Mouse (Mus musculus) hindbrain, postnatal 0 days (tissue): ENCODE measurements at regions not wholly inside any gene's neighbourhood (a gene's known extent, or its start where the extent isn't known, plus 50 kb on each side); places are given as distances from the start of the nearest gene placed in this dataset.
"Not testable (repeated sequence)": the region's sequence is repeated elsewhere in the genome, so short reads cannot be mapped to it uniquely, and the experiment has no call there.

Source experiments
- ATAC-seq: fragments of 200-750 bp; cut with Nextera tagmentation; 2 replicates; pipeline ENCODE4 v1.8.0; 2017; ENCODE audit warnings: mild to moderate bottlenecking, moderate TSS enrichment, moderate library complexity
- DNase-seq: peaks from one replicate; pipeline ENCODE4 v3.0.0-alpha.2; 2015; ENCODE audit warnings: low spot score
- H3K27ac ChIP-seq: fragments of 300-500 bp; sonication (generic); 2 replicates; pipeline ENCODE4 v1.5.1; 2014; ENCODE audit warnings: mild to moderate bottlenecking
- H3K27me3 ChIP-seq: fragments of 300-500 bp; sonication (generic); 2 replicates; pipeline ENCODE4 v1.6.1; 2014; ENCODE audit warnings: low read length, mixed read lengths; ENCODE audit not compliant: insufficient read depth
- H3K36me3 ChIP-seq: fragments of 300-500 bp; sonication (generic); 2 replicates; pipeline ENCODE4 v1.6.1; 2014; ENCODE audit warnings: low read length, mixed read lengths; ENCODE audit not compliant: insufficient read depth
- H3K4me1 ChIP-seq: fragments of 300-500 bp; sonication (generic); 2 replicates; pipeline ENCODE4 v1.6.1; 2014; ENCODE audit warnings: antibody characterized with exemption, low read length, mixed read lengths; ENCODE audit not compliant: insufficient read depth
- H3K4me2 ChIP-seq: fragments of 300-500 bp; sonication (generic); 2 replicates; pipeline ENCODE4 v1.6.1; 2014; ENCODE audit warnings: low read depth, mild to moderate bottlenecking, low read length, moderate library complexity, mixed read lengths
- H3K4me3 ChIP-seq: fragments of 300-500 bp; sonication (generic); 2 replicates; pipeline ENCODE4 v1.5.1; 2014; ENCODE audit warnings: low read length
- H3K9ac ChIP-seq: fragments of 300-500 bp; sonication (generic); replicated peaks from 2 replicates; pipeline ENCODE4 v1.6.1; 2014; ENCODE audit warnings: mild to moderate bottlenecking, low read length, moderate library complexity, mixed read lengths
- H3K9me3 ChIP-seq: fragments of 300-500 bp; sonication (generic); 2 replicates; pipeline ENCODE4 v1.6.1; 2016; ENCODE audit warnings: low read length, mixed read lengths
- CTCF ChIP-seq: IDR thresholded peaks from 2 replicates; pipeline ENCODE4 v1.5.1; 2016; ENCODE audit warnings: antibody characterized with exemption, control low read depth, low read depth
- WGBS: fragments of 180-500 bp; shearing (Covaris S2); extraction: QIAGEN DNeasy Blood & Tissue Kit; methylation state at CpG from one replicate; pipeline ENCODE4 v1.1.7; 2014; 5-methylcytosine and 5-hydroxymethylcytosine counted together

DNA sequence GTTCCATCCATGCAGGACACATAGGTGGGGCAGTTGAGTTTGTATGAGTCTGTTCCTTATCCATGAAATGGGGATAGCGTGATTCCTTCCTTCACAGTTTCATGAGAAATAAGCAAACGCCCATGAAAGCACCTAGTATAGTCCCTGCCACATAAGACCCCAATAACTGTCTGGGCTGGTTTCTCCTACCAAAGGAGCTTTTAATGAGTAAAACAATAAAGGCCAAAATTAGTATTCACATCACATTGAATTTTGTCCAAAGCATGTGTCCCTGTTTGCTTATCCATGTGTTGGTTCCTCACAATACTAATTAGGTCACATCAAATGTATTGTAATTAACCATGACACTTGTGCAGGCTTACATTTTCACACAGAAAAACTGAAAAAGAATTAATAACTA is 221.3 kb downstream of the Prdm13 start:
- Histone ChIP-seq H3K4me2 (no peak overlapping the region), H3K4me1 (no peaks in the 10 kb centered on the region), H3K9me3 (no peaks in the 10 kb centered on the region), H3K9ac (no peak overlapping the region), H3K27me3 (no peaks in the 10 kb centered on the region), H3K36me3 (no peaks in the 10 kb centered on the region), H3K27ac (no peak overlapping the region), H3K4me3 (no peak overlapping the region)
- DNase-seq (peak; percentile 6), ATAC-seq (no peak)
- 74% methylated on average over 2 of the region's 2 CpGs for WGBS
- TF ChIP-seq CTCF, result no peak

DNA sequence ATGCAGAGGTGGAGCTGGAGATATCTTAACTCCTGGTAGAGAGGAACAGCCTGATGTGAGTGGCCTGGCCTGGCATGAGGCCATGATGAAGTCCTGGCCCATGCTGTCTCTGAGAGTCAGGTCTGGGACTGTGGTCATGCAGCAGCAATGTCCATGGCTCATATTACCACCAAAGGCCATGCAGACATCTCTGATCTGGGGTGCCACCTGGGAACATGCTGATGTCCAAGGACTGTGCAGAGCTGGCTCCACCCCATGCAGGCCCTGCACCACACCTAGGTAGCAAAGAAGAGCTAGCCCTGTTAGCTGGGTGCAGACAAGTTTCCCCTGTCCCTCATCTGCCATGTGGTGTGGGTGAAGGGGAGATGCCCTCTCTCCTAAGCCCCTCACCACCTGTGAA is 244.5 kb downstream of the Prdm13 start:
- H3K27ac ChIP-seq, result no peak overlapping the region
- no peaks in the 10 kb centered on the region for H3K27me3 ChIP-seq
- 0 out of 2 replicates have a peak, but pooled peaks have one; percentile 32 for ATAC-seq
- H3K4me1 ChIP-seq, result no peaks in the 10 kb centered on the region
- no peak for DNase-seq
- no peaks in the 10 kb centered on the region for H3K36me3 ChIP-seq
- no peak for TF ChIP-seq CTCF
- no peaks in the 10 kb centered on the region for H3K9me3 ChIP-seq
- H3K9ac ChIP-seq, result no peak overlapping the region
- no peak overlapping the region for H3K4me3 ChIP-seq
- no peak overlapping the region for H3K4me2 ChIP-seq

DNA sequence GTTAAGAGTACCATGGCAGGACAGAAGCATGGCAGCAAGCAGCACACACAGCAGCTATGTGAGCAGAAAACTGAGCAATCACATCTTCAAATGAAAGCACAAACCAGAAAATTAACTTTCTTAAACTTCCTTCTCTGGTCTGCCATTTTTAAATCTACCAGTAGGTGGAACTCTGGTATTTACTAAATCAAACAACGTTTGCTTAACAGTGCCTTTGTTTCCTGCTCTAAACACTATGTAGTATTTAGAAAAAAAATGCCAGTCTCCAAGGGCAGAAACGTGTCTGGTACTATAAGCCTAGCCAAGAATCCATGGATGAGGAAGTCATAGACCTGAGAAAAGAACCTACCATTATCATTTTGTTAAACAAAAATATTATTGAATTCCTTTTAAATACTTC is 249.1 kb downstream of the Prdm13 start:
- Histone ChIP-seq H3K9ac (no peak overlapping the region), H3K27me3 (no peaks in the 10 kb centered on the region), H3K4me1 (no peaks in the 10 kb centered on the region), H3K27ac (no peak overlapping the region), H3K36me3 (no peaks in the 10 kb centered on the region), H3K4me3 (no peak overlapping the region), H3K9me3 (no peaks in the 10 kb centered on the region), H3K4me2 (no peak overlapping the region)
- ATAC-seq (0 out of 2 replicates have a peak, but pooled peaks have one; percentile 49), DNase-seq (peak; percentile 55)
- peak; percentile 63 for TF ChIP-seq CTCF
- 8% methylated on average over 2 of the region's 2 CpGs for WGBS

DNA sequence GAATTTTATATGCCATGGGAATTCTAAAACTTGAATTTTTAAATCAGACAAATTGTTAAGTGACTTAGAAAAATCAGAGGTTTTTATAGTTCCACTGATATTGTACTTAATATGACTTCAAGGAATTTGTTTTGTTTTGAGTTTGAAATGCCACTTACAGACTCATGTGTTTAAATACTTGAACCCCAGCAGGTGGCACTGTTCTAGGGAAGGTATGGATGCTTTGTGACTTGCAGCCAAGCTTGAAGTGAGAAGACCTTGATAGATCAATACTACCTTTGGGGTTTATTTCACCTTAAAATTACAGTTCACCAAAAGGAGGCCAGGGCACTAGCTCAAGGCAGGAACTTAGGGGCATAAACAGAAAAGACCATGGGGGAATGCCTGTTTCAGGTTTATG is 277.9 kb downstream of the Prdm13 start:
- Histone ChIP-seq H3K9me3 (no peaks in the 10 kb centered on the region), H3K9ac (no peak overlapping the region), H3K27me3 (no peaks in the 10 kb centered on the region), H3K4me3 (no peak overlapping the region), H3K27ac (no peak overlapping the region), H3K4me1 (no peaks in the 10 kb centered on the region), H3K4me2 (no peak overlapping the region), H3K36me3 (no peaks in the 10 kb centered on the region)
- peak; percentile 44 for DNase-seq
- peak; percentile 46 for TF ChIP-seq CTCF
- ATAC-seq, result no peak

DNA sequence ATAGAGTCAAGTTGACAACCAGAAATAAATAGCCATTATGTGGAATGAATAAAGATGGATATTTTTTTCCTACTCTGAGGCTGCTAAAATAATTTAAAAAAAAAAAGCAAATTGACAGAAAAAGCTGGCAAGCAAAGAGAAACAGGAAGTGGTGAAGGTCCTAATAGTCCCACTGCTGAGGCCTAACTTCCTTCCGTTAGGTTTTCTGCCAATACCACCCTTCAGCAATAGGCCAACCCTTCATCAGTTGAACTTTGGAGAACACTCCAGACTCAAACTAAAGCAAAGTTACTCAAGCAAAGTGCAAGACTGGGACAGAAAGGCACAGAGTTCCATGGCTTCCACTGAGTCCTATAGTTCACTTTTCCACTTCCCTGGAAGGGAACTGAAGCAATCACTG is 316.4 kb downstream of the Prdm13 start:
- Histone ChIP-seq H3K27me3 (no peaks in the 10 kb centered on the region), H3K9me3 (no peaks in the 10 kb centered on the region), H3K4me2 (no peak overlapping the region), H3K4me1 (no peaks in the 10 kb centered on the region), H3K27ac (no peak overlapping the region), H3K4me3 (no peak overlapping the region), H3K36me3 (no peaks in the 10 kb centered on the region), H3K9ac (no peak overlapping the region)
- ATAC-seq (no peak), DNase-seq (no peak)
- 94% methylated on average over 1 of the region's 1 CpGs for WGBS
- no peak for TF ChIP-seq CTCF

DNA sequence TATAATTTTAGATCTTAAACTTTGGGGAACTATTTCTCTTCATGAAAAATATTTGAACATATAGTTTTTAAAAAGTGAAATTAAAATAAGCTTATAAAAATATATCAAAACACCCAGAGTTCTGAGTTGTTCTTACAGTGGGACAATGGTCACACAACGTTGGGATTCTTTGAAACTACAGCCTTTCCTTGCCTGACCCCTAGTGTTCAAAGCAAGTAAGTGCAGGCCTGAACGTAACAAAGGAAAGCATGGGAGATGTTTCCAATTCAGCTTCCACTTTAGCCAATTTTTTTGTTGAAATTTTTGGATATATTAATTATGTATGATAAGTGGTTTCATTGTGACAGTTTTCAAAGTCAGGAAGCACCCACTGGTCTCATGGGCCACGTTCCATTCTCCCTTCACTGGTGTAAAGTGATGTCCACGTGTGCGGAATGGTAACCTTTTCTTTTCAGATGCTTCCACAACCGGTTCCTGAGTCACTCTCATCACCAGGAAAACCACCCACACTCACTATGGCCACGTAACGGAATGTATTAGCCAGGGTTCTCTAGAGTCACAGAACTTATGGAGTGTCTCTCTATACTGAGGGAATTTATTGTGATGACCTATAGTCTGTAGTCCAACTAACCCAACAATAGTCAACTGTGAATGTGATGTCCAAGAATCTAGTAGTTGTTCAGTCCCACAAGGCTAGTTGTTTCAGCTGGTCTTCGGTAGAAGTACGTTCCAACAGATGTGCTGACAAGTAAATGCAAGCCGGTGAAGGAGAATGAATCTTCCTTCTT is 317.3 kb downstream of the Prdm13 start:
- H3K27ac ChIP-seq, result no peak overlapping the region
- H3K4me2 ChIP-seq, result no peak overlapping the region
- peak; percentile 95 for TF ChIP-seq CTCF
- H3K4me1 ChIP-seq, result no peaks in the 10 kb centered on the region
- H3K4me3 ChIP-seq, result no peak overlapping the region
- H3K36me3 ChIP-seq, result no peaks in the 10 kb centered on the region
- no peak overlapping the region for H3K9ac ChIP-seq
- no peaks in the 10 kb centered on the region for H3K27me3 ChIP-seq
- DNase-seq (peak; percentile 79), ATAC-seq (peak; percentile 74)
- 67% methylated on average over 11 of the region's 11 CpGs for WGBS
- no peaks in the 10 kb centered on the region for H3K9me3 ChIP-seq

DNA sequence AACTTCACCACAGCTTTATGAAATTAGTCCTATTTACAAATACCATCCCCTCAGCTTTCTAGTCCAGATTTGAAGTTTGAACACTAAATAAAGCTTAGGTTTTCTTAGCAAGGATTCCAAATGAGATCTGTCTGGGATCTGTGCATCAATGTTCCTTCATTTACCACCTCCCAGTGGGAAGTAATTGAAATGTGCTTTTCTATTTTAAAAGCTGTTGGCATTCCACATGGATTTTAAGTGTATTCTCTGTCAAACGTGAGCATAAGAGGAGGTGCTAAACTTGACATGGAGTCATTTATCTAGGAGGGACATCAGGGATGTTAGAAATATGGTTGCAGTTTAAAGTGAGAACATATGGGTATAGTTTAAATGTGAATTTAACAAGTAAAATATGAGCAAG is 364.0 kb downstream of the Prdm13 start:
- WGBS, result 37% methylated on average over 1 of the region's 1 CpGs
- no peaks in the 10 kb centered on the region for H3K27me3 ChIP-seq
- H3K9me3 ChIP-seq, result no peaks in the 10 kb centered on the region
- no peak for TF ChIP-seq CTCF
- no peak overlapping the region for H3K9ac ChIP-seq
- no peaks in the 10 kb centered on the region for H3K4me1 ChIP-seq
- DNase-seq, result no peak
- no peak overlapping the region for H3K4me3 ChIP-seq
- H3K36me3 ChIP-seq, result no peaks in the 10 kb centered on the region
- ATAC-seq, result no peak
- no peak overlapping the region for H3K4me2 ChIP-seq
- no peak overlapping the region for H3K27ac ChIP-seq

DNA sequence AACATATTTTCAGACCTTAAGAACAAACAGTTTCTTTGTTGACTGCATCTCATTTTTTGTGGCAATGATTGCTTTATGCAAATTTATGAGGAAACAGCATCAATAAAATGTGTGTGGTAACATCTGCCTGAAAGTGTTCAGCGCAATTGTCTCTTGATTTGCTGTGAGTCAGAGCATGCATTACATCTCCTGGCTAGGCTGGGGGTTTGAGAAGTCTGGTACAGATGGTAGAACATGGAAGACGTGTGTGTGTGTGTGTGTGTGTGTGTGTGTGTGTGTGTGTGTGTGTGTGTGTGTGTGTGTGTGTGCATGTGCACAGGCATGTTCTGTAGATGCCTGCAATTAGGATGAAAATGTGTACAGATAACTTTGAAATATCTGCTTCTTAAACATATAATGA is 376.5 kb downstream of the Prdm13 start:
- H3K4me3 ChIP-seq, H3K9ac ChIP-seq, H3K9me3 ChIP-seq, H3K27ac ChIP-seq, H3K4me2 ChIP-seq, DNase-seq, H3K27me3 ChIP-seq, H3K36me3 ChIP-seq, H3K4me1 ChIP-seq, ATAC-seq: not testable (repeated sequence)
- 73% methylated on average over 2 of the region's 2 CpGs for WGBS
